Mouse (Mus musculus): ENCODE results near the gene Wdr70.

- TF ChIP-seq CTCF (IDR thresholded peaks at IDR 0.05; ENCODE audit: control insufficient read depth, insufficient read depth, insufficient read length) (no peak), MAX (IDR thresholded peaks at IDR 0.05) (no peak), CEBPB (IDR thresholded peaks at IDR 0.05; ENCODE audit: low read depth) (no peak), MYOG (IDR thresholded peaks at IDR 0.05; ENCODE audit: control insufficient read depth, extremely low read depth, insufficient read length) (no peak), FOSL1 (IDR thresholded peaks at IDR 0.05; ENCODE audit: insufficient read depth, low read length, poor library complexity, severe bottlenecking) (no peak)
These were observed 126.5 kb downstream of the Wdr70 start for GRCm38 (mm10) chr15:7972528-7972927.
